Mouse (Mus musculus): ENCODE data around the gene Mif. TPM values are rescaled to one million over a fixed set of nuclear protein-coding genes. Genes with fewer than 3 reads are reported as not detected.
A peak's percentile ranks its signal among the peaks of the same experiment; 100 is the strongest.
"Not testable (repeated sequence)": the region's sequence is repeated elsewhere in the genome, so short reads cannot be mapped to it uniquely, and the experiment has no call there.

Gene Mif
- polyA plus RNA-seq, 1 experiment from 2014 or later: 1,479 TPM

GRCm38 (mm10) chr10:75851076-75851475 is 9.0 kb downstream of the Mif start:
- H3K27me3 ChIP-seq (ENCODE audit: control insufficient read depth, insufficient read depth, low read depth, low read length): no peaks in the 10 kb centered on the region
- H3K9me3 ChIP-seq (ENCODE audit: control insufficient read depth, low read length): no peaks in the 10 kb centered on the region
- H3K36me3 ChIP-seq (ENCODE audit: control insufficient read depth, insufficient read depth, low read length): no peaks in the 10 kb centered on the region
- no peaks in the 10 kb centered on the region; the same call in 1 of the 2 replicates for H3K4me1 ChIP-seq (replicated peaks; ENCODE audit: control insufficient read depth, insufficient read depth, low read length)
- no peak for ATAC-seq (ENCODE audit: low read depth)
- WGBS: 11% methylated on average over 6 of the region's 6 CpGs
- no peak overlapping the region for H3K4me3 ChIP-seq (ENCODE audit: low read length)
- no peak overlapping the region for H3K9ac ChIP-seq (ENCODE audit: low read length)
- H3K27ac ChIP-seq (ENCODE audit: low read length): no peak overlapping the region
- H3K4me2 ChIP-seq (ENCODE audit: low read depth, low read length): no peak overlapping the region

DNA sequence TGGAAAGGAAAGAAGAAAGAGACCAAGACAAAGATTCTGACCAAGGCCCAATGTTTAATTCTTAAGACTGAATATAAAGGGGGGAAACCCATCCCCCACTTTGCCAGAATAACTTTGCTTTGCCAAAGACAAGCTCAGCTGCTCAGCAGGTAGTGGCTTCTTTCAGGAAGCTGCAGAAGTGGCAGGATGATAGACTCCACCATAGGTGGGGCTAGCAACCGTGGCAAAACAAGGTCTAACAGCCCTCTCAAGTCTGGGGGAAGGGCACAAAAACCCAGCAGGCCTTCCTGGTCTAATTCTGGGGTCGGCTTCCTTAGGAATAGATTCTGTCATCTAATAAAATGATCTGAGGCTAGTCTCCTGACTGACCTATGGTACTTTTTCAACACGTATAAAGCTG is 11.7 kb downstream of the Mif start:
- no peak for ATAC-seq (ENCODE audit: low read depth)
- WGBS: 23% methylated on average over 3 of the region's 3 CpGs

DNA sequence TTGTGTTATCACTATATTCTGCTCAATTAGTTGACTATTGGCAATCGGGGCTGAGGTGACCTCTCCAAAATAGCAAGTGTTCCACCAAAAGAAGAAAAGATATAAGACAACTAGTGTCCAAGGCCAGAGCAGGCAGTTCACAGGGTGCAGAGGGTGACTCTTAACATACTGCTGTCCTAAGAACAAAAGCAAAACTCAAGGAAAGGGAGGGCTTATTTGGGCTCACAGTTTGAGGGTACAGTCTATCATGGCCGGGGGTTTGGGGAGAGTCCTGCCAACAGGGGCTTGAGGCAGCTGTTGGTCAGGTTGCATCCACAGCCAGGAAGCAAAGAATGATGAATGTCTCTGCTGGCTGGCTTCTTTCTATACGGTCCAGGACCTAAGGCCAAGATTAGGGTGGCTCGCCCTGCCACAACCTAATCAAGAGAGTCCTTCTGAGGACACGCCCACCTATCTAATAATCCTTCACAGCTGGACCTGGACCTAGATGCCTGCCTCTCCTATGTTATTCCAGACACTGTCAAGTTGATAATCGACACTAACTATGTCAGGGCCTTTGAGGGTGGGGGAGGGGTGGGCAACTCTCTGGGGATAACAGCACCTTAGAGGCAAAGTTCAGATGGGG is 14.6 kb downstream of the Mif start:
- ATAC-seq (ENCODE audit: low read depth): no peak
- no peaks in the 10 kb centered on the region for H3K27me3 ChIP-seq (ENCODE audit: control insufficient read depth, insufficient read depth, low read depth, low read length)
- no peaks in the 10 kb centered on the region for H3K9me3 ChIP-seq (ENCODE audit: control insufficient read depth, low read length)
- WGBS: 64% methylated on average over 6 of the region's 6 CpGs
- H3K4me1 ChIP-seq (replicated peaks; ENCODE audit: control insufficient read depth, insufficient read depth, low read length): no peaks in the 10 kb centered on the region
- H3K9ac ChIP-seq (ENCODE audit: low read length): no peak overlapping the region
- no peak overlapping the region for H3K27ac ChIP-seq (ENCODE audit: low read length)
- H3K36me3 ChIP-seq (ENCODE audit: control insufficient read depth, insufficient read depth, low read length): no peaks in the 10 kb centered on the region
- H3K4me3 ChIP-seq (ENCODE audit: low read length): no peak overlapping the region
- no peak overlapping the region for H3K4me2 ChIP-seq (ENCODE audit: low read depth, low read length)

More for the DNA sequence above, 11.7 kb downstream of the Mif start:
- Histone ChIP-seq H3K36me3 (ENCODE audit: control insufficient read depth, insufficient read depth, low read length) (no peaks in the 10 kb centered on the region), H3K4me3 (ENCODE audit: low read length) (no peak overlapping the region), H3K9me3 (ENCODE audit: control insufficient read depth, low read length) (no peaks in the 10 kb centered on the region), H3K9ac (ENCODE audit: low read length) (no peak overlapping the region), H3K27ac (ENCODE audit: low read length) (no peak overlapping the region), H3K4me2 (ENCODE audit: low read depth, low read length) (no peak overlapping the region), H3K4me1 (replicated peaks; ENCODE audit: control insufficient read depth, insufficient read depth, low read length) (no peaks in the 10 kb centered on the region; the same call in 1 of the 2 replicates), H3K27me3 (ENCODE audit: control insufficient read depth, insufficient read depth, low read depth, low read length) (no peaks in the 10 kb centered on the region)

GRCm38 (mm10) chr10:75844800-75845199 is 15.2 kb downstream of the Mif start:
- WGBS: 64% methylated on average over 1 of the region's 1 CpGs
- Histone ChIP-seq H3K27me3 (ENCODE audit: control insufficient read depth, insufficient read depth, low read depth, low read length) (no peaks in the 10 kb centered on the region), H3K27ac (ENCODE audit: low read length) (no peak overlapping the region)

GRCm38 (mm10) chr10:75843898-75844297 is 16.1 kb downstream of the Mif start:
- H3K4me3 ChIP-seq (ENCODE audit: low read length); H3K27ac ChIP-seq (ENCODE audit: low read length); H3K27me3 ChIP-seq (ENCODE audit: control insufficient read depth, insufficient read depth, low read depth, low read length); H3K36me3 ChIP-seq (ENCODE audit: control insufficient read depth, insufficient read depth, low read length); ATAC-seq (ENCODE audit: low read depth); H3K4me1 ChIP-seq (replicated peaks; ENCODE audit: control insufficient read depth, insufficient read depth, low read length); H3K9ac ChIP-seq (ENCODE audit: low read length); H3K4me2 ChIP-seq (ENCODE audit: low read depth, low read length); H3K9me3 ChIP-seq (ENCODE audit: control insufficient read depth, low read length): not testable (repeated sequence)
- 70% methylated on average over 6 of the region's 6 CpGs for WGBS

More at GRCm38 (mm10) chr10:75844800-75845199, 15.2 kb downstream of the Mif start:
- no peaks in the 10 kb centered on the region for H3K36me3 ChIP-seq (ENCODE audit: control insufficient read depth, insufficient read depth, low read length)
- ATAC-seq (ENCODE audit: low read depth): no peak
- H3K4me3 ChIP-seq (ENCODE audit: low read length): no peak overlapping the region
- no peaks in the 10 kb centered on the region for H3K9me3 ChIP-seq (ENCODE audit: control insufficient read depth, low read length)
- no peak overlapping the region for H3K9ac ChIP-seq (ENCODE audit: low read length)
- no peak overlapping the region for H3K4me2 ChIP-seq (ENCODE audit: low read depth, low read length)
- no peaks in the 10 kb centered on the region for H3K4me1 ChIP-seq (replicated peaks; ENCODE audit: control insufficient read depth, insufficient read depth, low read length)

GRCm38 (mm10) chr10:75839092-75839491 is 20.9 kb downstream of the Mif start:
- no peak for ATAC-seq (ENCODE audit: low read depth)
- Histone ChIP-seq H3K4me1 (replicated peaks; ENCODE audit: control insufficient read depth, insufficient read depth, low read length) (peaks cover 35% of the 10 kb centered on the region), H3K27ac (ENCODE audit: low read length) (no peak overlapping the region), H3K4me2 (ENCODE audit: low read depth, low read length) (no peak overlapping the region), H3K27me3 (ENCODE audit: control insufficient read depth, insufficient read depth, low read depth, low read length) (no peaks in the 10 kb centered on the region), H3K36me3 (ENCODE audit: control insufficient read depth, insufficient read depth, low read length) (no peaks in the 10 kb centered on the region), H3K9me3 (ENCODE audit: control insufficient read depth, low read length) (no peaks in the 10 kb centered on the region), H3K4me3 (ENCODE audit: low read length) (no peak overlapping the region), H3K9ac (ENCODE audit: low read length) (no peak overlapping the region)
- 76% methylated on average over 10 of the region's 10 CpGs for WGBS

GRCm38 (mm10) chr10:75837248-75837759 is 22.7 kb downstream of the Mif start, which contains the start of gene Gstt2:
Gene Gstt2 (minus strand): TSS chr10:75837424.
- H3K27me3 ChIP-seq (ENCODE audit: control insufficient read depth, insufficient read depth, low read depth, low read length): no peaks in the 10 kb centered on the region
- H3K4me1 ChIP-seq (replicated peaks; ENCODE audit: control insufficient read depth, insufficient read depth, low read length): peaks cover 49% of the 10 kb centered on the region
- H3K9me3 ChIP-seq (ENCODE audit: control insufficient read depth, low read length): no peaks in the 10 kb centered on the region
- WGBS: 0% methylated on average over 21 of the region's 21 CpGs
- H3K4me2 ChIP-seq (ENCODE audit: low read depth, low read length): peak within 1 kb of the TSS; percentile 85
- H3K27ac ChIP-seq (ENCODE audit: low read length): peak within 1 kb of the TSS; percentile 93
- peak within 1 kb of the TSS; percentile 74 for H3K9ac ChIP-seq (ENCODE audit: low read length)
- H3K36me3 ChIP-seq (ENCODE audit: control insufficient read depth, insufficient read depth, low read length): no peaks in the 10 kb centered on the region
- ATAC-seq (ENCODE audit: low read depth): peak; percentile 89
- H3K4me3 ChIP-seq (ENCODE audit: low read length): peak within 1 kb of the TSS; percentile 58

GRCm38 (mm10) chr10:75835761-75836531 is 24.1 kb downstream of the Mif start:
- Histone ChIP-seq H3K27me3 (ENCODE audit: control insufficient read depth, insufficient read depth, low read depth, low read length) (no peaks in the 10 kb centered on the region), H3K9ac (ENCODE audit: low read length) (no peak overlapping the region), H3K4me3 (ENCODE audit: low read length) (peak overlapping the region; percentile 60), H3K4me2 (ENCODE audit: low read depth, low read length) (peak overlapping the region; percentile 85), H3K9me3 (ENCODE audit: control insufficient read depth, low read length) (no peaks in the 10 kb centered on the region), H3K27ac (ENCODE audit: low read length) (peak overlapping the region; percentile 93), H3K36me3 (ENCODE audit: control insufficient read depth, insufficient read depth, low read length) (no peaks in the 10 kb centered on the region), H3K4me1 (replicated peaks; ENCODE audit: control insufficient read depth, insufficient read depth, low read length) (peaks cover 49% of the 10 kb centered on the region)
- 0 out of 2 replicates have a peak, but pooled peaks have one; percentile 6 for ATAC-seq (ENCODE audit: low read depth)
- 10% methylated on average over 8 of the region's 10 CpGs for WGBS

GRCm38 (mm10) chr10:75835307-75835706 is 24.7 kb downstream of the Mif start:
- Histone ChIP-seq H3K36me3 (ENCODE audit: control insufficient read depth, insufficient read depth, low read length) (no peaks in the 10 kb centered on the region), H3K9me3 (ENCODE audit: control insufficient read depth, low read length) (no peaks in the 10 kb centered on the region), H3K27ac (ENCODE audit: low read length) (peak overlapping the region; percentile 93), H3K4me3 (ENCODE audit: low read length) (peak overlapping the region; percentile 60), H3K4me2 (ENCODE audit: low read depth, low read length) (peak overlapping the region; percentile 85), H3K27me3 (ENCODE audit: control insufficient read depth, insufficient read depth, low read depth, low read length) (no peaks in the 10 kb centered on the region), H3K9ac (ENCODE audit: low read length) (peak overlapping the region; percentile 73), H3K4me1 (replicated peaks; ENCODE audit: control insufficient read depth, insufficient read depth, low read length) (peaks cover 49% of the 10 kb centered on the region)
- 0 out of 2 replicates have a peak, but pooled peaks have one; percentile 20 for ATAC-seq (ENCODE audit: low read depth)
- 1% methylated on average over 10 of the region's 10 CpGs for WGBS

All from lung, embryonic 16.5 days (tissue).